Mouse (Mus musculus) kidney, adult 2 months (tissue): ENCODE measurements around the gene Rrp1.

Source experiments
- CTCF ChIP-seq: fragments of 200-500 bp; conservative IDR thresholded peaks from 2 replicates; pipeline ENCODE4 v1.5.1; 2011; ENCODE audit warnings: low read depth, mild to moderate bottlenecking, control low read depth, low read length, moderate library complexity, mixed read lengths; ENCODE audit not compliant: insufficient read depth, insufficient read length
- POLR2A ChIP-seq: fragments of 200-500 bp; IDR thresholded peaks from one replicate; pipeline ENCODE4 v1.6.1; 2011; ENCODE audit warnings: low read depth, low read length, control low read depth

DNA sequence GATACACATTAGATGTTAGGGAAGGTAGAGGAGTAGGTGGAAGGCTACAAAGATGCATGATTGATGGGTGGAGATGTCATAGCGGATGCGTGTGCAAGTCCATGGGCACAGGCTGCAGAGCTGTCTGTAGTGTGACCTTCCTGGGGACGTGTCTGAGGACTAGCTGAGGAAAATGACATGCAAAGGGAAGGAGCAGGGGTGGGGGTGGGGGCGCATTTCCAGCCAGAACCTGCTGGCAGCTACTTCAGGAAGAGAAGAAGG, 16.3 kb downstream of the Rrp1 start:
- TF ChIP-seq CTCF (no peak), POLR2A (no peak)
